Mouse (Mus musculus) lung, embryonic 14.5 days (tissue): ENCODE results near the gene Trim2. TPM values are rescaled to one million over a fixed set of nuclear protein-coding genes. Genes with fewer than 3 reads are reported as not detected.

Source experiments
- ATAC-seq: fragments of 200-750 bp; cut with Nextera tagmentation; 2 replicates; pipeline ENCODE4 v1.8.0; 2017; ENCODE audit warnings: mild to moderate bottlenecking, moderate TSS enrichment, moderate library complexity; ENCODE audit not compliant: insufficient read depth
- DNase-seq: peaks from one replicate; pipeline ENCODE4 v3.0.0-alpha.2; 2015
- H3K27ac ChIP-seq: fragments of 300-500 bp; sonication (generic); 2 replicates; pipeline ENCODE4 v1.5.1; 2014; ENCODE audit warnings: low read depth, mild to moderate bottlenecking, moderate library complexity
- H3K27me3 ChIP-seq: fragments of 300-500 bp; sonication (generic); 2 replicates; pipeline ENCODE4 v1.6.1; 2014; ENCODE audit warnings: low read length, control low read depth; ENCODE audit not compliant: insufficient read depth
- H3K36me3 ChIP-seq: fragments of 300-500 bp; sonication (generic); 2 replicates; pipeline ENCODE4 v1.6.1; 2014; ENCODE audit warnings: control low read depth; ENCODE audit not compliant: insufficient read depth
- H3K4me1 ChIP-seq: fragments of 300-500 bp; sonication (generic); 2 replicates; pipeline ENCODE4 v1.6.1; 2014; ENCODE audit warnings: antibody characterized with exemption, control low read depth; ENCODE audit not compliant: insufficient read depth
- H3K4me2 ChIP-seq: fragments of 300-500 bp; sonication (generic); 2 replicates; pipeline ENCODE4 v1.6.1; 2014; ENCODE audit warnings: mild to moderate bottlenecking
- H3K4me3 ChIP-seq: fragments of 300-500 bp; sonication (generic); 2 replicates; pipeline ENCODE4 v1.5.1; 2014; ENCODE audit warnings: low read depth, low read length
- H3K9ac ChIP-seq: fragments of 300-500 bp; sonication (generic); 2 replicates; pipeline ENCODE4 v1.6.1; 2014
- H3K9me3 ChIP-seq: fragments of 300-500 bp; sonication (generic); 2 replicates; pipeline ENCODE4 v1.6.1; 2016; ENCODE audit warnings: low read depth, low read length, control low read depth
- CTCF ChIP-seq: IDR thresholded peaks from 2 replicates; pipeline ENCODE4 v1.5.1; 2016; ENCODE audit warnings: antibody characterized with exemption, low read depth
- WGBS: fragments of 180-500 bp; shearing (Covaris S2); extraction: QIAGEN DNeasy Blood & Tissue Kit; methylation state at CpG from one replicate; pipeline ENCODE4 v1.1.7; 2014; 5-methylcytosine and 5-hydroxymethylcytosine counted together
- polyA plus RNA-seq: library from polyadenylated mRNA; unstranded; fragments of >200 nt; fragmentation: Nextera tagmentation; extraction: Ambion mirVana; gene quantifications from 2 replicates; pipeline ENCODE4 v1.2.1, GENCODE M21; 2014

Trim2 gene
- polyA plus RNA-seq, 1 experiment from 2014 or later: 27.0 TPM

DNA sequence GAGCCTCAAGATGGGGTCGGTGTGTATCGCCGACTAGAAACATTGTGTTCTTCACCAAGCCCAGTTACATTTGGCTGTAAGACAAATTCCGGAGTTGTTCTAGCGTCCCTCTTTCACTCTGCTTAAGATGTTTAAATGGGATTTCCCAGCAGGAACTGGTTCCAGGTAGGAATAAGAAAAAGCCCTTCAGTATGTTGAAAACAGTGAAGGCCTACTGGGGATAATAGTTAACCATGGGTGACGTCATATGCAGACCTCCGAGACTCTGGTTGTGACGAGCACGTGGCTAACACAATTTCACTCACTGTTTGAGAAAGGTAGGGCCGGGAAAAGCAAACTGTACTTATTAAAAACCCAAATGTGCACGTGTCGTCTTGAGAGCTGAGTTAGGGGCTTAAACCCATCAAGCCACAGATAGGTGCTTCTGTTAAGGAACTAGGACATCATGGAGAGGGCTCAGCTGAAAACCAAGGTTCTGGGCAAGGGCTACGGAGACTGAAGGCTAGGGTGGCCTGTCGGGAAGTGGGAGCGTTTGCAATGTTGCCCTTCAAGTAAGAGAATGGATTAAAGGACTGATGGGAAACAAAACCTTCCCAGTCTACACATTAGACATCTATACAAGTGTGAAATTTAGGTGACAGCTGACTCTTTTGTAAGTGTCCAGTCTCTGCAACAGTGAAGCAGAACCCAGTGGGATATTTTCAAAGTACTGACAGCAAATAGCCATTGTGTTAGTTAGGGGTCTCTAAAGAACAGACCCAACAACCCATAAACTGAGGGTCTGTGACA is 761 bp downstream of the Trim2 start:
- Histone ChIP-seq H3K27ac (no peak overlapping the region), H3K9ac (no peak overlapping the region), H3K4me2 (peak overlapping the region; percentile 74), H3K4me3 (no peak overlapping the region), H3K9me3 (no peaks in the 10 kb centered on the region), H3K36me3 (no peaks in the 10 kb centered on the region), H3K4me1 (no peaks in the 10 kb centered on the region), H3K27me3 (peaks cover 30% of the 10 kb centered on the region)
- no peak for TF ChIP-seq CTCF
- 43% methylated on average over 15 of the region's 15 CpGs for WGBS
- ATAC-seq: no peak
- DNase-seq: no peak

GRCm38 (mm10) chr3:84305010-84305692 is 1.5 kb downstream of the Trim2 start:
- Histone ChIP-seq H3K4me2 (peak overlapping the region; percentile 74), H3K36me3 (no peaks in the 10 kb centered on the region), H3K27me3 (peaks cover 30% of the 10 kb centered on the region), H3K9ac (no peak overlapping the region), H3K4me1 (no peaks in the 10 kb centered on the region), H3K9me3 (no peaks in the 10 kb centered on the region), H3K4me3 (peak overlapping the region; percentile 35), H3K27ac (no peak overlapping the region)
- ATAC-seq: peak; percentile 88
- WGBS: 1% methylated on average over 28 of the region's 28 CpGs
- TF ChIP-seq CTCF: no peak
- peak; percentile 88 for DNase-seq

DNA sequence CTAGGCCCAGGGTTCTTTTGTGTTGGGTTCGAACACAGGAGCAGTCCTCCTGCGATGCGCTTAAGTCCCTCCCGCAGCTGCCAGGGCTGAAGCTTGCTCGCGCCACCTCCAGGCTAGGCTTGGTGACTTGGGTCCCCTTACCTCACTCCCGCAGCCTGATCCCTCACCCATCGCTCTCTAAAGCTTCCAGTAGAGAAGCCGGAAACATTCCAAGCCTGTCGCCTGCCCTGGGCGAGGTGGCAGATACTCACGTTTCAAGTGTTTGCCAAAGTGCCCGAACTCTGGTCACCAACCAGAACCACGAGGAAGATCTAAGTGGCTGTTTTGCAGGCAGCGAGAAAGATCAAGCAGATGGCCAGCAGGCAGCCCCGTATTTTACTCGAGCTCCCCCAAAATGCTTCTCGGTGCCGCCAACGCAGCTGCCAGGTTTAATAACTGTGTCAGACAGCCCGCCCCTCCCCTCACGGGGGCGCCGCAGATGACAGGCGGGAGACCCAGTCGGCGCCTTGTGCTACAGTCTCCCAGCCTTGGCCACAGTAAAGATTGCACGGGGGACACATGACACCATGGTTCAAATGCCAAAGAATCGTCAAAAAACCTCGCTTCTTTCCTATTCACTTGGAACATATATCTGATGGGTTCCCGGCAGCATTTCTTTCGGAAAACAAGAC is 2.2 kb downstream of the Trim2 start:
- Histone ChIP-seq H3K36me3 (no peaks in the 10 kb centered on the region), H3K9me3 (no peaks in the 10 kb centered on the region), H3K27me3 (peaks cover 30% of the 10 kb centered on the region), H3K4me2 (peak overlapping the region; percentile 74), H3K27ac (no peak overlapping the region), H3K9ac (peak overlapping the region; percentile 11; the same call in 1 of the 2 replicates), H3K4me1 (no peaks in the 10 kb centered on the region), H3K4me3 (peak overlapping the region; percentile 35)
- TF ChIP-seq CTCF: peak; percentile 59
- DNase-seq: peak; percentile 79
- peak; percentile 62 for ATAC-seq
- under 1% methylated on average over 32 of the region's 32 CpGs for WGBS

GRCm38 (mm10) chr3:84303395-84303949 is 3.2 kb downstream of the Trim2 start:
- Histone ChIP-seq H3K36me3 (no peaks in the 10 kb centered on the region), H3K27ac (no peak overlapping the region), H3K27me3 (peaks cover 30% of the 10 kb centered on the region), H3K4me2 (peak overlapping the region; percentile 74; the same call in 1 of the 2 replicates), H3K4me1 (no peaks in the 10 kb centered on the region), H3K9me3 (no peaks in the 10 kb centered on the region), H3K4me3 (0 out of 2 replicates have a peak overlapping the region, but pooled peaks have one; percentile 35), H3K9ac (no peak overlapping the region)
- no peak for DNase-seq
- 88% methylated on average over 8 of the region's 8 CpGs for WGBS
- no peak for ATAC-seq
- no peak for TF ChIP-seq CTCF

DNA sequence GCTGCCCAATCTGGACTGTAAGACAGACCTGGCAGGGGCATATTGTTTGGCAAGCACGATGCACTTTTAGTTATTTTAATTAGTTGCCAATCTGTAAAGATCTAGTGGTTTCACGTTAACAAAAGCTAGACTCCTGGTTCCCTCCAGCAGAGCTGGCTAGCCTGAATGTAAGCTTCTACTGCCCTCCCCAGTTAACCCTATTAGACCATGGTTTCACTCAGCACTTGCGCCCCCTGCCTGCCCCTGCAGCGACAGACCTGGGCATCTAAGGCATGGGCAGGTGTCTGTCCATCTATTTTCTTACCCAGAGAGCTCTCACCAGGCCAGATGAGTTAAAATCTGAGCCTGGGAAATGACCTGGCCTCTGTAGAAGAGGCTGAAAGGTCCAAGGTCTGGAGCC is 4.4 kb downstream of the Trim2 start:
- Histone ChIP-seq H3K9me3 (no peaks in the 10 kb centered on the region), H3K9ac (no peak overlapping the region), H3K4me2 (no peak overlapping the region), H3K4me3 (no peak overlapping the region), H3K4me1 (no peaks in the 10 kb centered on the region), H3K27me3 (peaks cover 30% of the 10 kb centered on the region), H3K27ac (no peak overlapping the region), H3K36me3 (no peaks in the 10 kb centered on the region)
- DNase-seq (peak; percentile 51), ATAC-seq (no peak)
- WGBS: 16% methylated on average over 4 of the region's 4 CpGs
- TF ChIP-seq CTCF: peak; percentile 71

- Histone ChIP-seq H3K27ac (no peak overlapping the region), H3K4me3 (no peak overlapping the region), H3K9me3 (no peaks in the 10 kb centered on the region), H3K4me2 (no peak overlapping the region), H3K4me1 (no peaks in the 10 kb centered on the region), H3K9ac (no peak overlapping the region), H3K27me3 (peaks cover 30% of the 10 kb centered on the region), H3K36me3 (no peaks in the 10 kb centered on the region)
- 78% methylated on average over 4 of the region's 4 CpGs for WGBS
- no peak for DNase-seq
- TF ChIP-seq CTCF: no peak
- no peak for ATAC-seq
Measured at GRCm38 (mm10) chr3:84301674-84302073, 5.0 kb downstream of the Trim2 start.
